Mouse (Mus musculus) cerebellum, adult (tissue): ENCODE results near the gene Maml3.

Experiments used
- ATAC-seq: cut with Nextera tagmentation; 2 replicates; pipeline ENCODE4 v1.9.2; 2017; ENCODE audit warnings: mild to moderate bottlenecking, moderate library complexity, mixed read lengths; ENCODE audit not compliant: insufficient number of reproducible peaks, low FRiP score, low TSS enrichment

Maml3 gene

DNA sequence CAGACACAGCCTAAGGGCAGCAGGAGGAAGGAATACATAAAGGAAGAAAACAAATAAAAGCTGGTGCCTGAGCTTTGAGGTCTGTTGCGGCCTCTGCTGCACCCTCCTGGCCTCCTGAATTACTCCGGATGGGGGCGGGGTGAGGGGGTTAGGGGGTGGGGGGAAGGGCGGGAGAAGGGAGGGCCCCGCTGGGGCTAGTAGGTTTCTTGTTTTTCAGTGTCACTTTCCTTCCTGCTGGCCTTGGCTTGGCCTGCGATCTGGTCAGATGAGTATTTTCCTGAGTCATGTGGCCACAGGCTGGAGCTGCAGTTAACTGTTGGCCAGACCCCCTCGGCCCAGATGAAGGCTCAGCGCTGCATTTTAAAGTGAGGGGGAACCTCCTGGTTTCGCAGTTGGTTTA, 452.2 kb downstream of the Maml3 start:
- ATAC-seq: 0 out of 2 replicates have a peak, but pooled peaks have one; percentile 22

GRCm38 (mm10) chr3:51652292-51652691, 452.6 kb downstream of the Maml3 start:
- ATAC-seq: peak; percentile 84

- ATAC-seq: no peak
These were observed 453.7 kb downstream of the Maml3 start for GRCm38 (mm10) chr3:51651149-51651548.

- no peak for ATAC-seq
These were observed 454.9 kb downstream of the Maml3 start for GRCm38 (mm10) chr3:51649986-51650385.

GRCm38 (mm10) chr3:51649426-51649825, 455.4 kb downstream of the Maml3 start:
- no peak for ATAC-seq

- peak; percentile 71 for ATAC-seq
These were observed 456.7 kb downstream of the Maml3 start for GRCm38 (mm10) chr3:51648037-51648664.

DNA sequence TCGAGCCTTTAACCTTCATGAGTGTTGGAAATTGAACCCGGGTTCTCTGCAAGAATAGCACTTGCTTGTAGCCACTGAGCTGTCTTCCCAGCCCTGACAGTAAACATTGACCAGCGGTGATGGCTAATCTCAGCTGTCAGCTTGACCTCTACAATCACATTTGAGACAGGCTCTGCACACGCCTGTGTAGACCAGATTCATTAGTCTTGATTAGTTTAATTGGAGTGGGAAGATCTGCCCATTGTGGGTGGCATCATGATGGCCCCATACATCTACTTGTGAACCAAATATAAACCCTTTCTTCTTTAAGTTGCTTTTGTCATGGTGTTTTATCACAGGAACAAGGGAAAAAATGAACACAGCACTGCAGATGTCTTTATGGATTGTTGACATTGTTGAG, 457.5 kb downstream of the Maml3 start:
- ATAC-seq: no peak

- no peak for ATAC-seq
These were observed 458.6 kb downstream of the Maml3 start for GRCm38 (mm10) chr3:51646301-51646700.

GRCm38 (mm10) chr3:51645484-51645883, 459.4 kb downstream of the Maml3 start:
- no peak for ATAC-seq

- ATAC-seq: no peak
These were observed 466.6 kb downstream of the Maml3 start for GRCm38 (mm10) chr3:51638260-51638659.

- ATAC-seq: no peak
These were observed 467.6 kb downstream of the Maml3 start for GRCm38 (mm10) chr3:51637326-51637725.

GRCm38 (mm10) chr3:51636700-51637099, 468.2 kb downstream of the Maml3 start:
- no peak for ATAC-seq

GRCm38 (mm10) chr3:51635960-51636359, 468.9 kb downstream of the Maml3 start:
- ATAC-seq: no peak
